Mouse (Mus musculus): ENCODE measurements around the gene Grifin. TPM values are rescaled to one million over a fixed set of nuclear protein-coding genes. Genes with fewer than 3 reads are reported as not detected.

Gene Grifin
- 0.23 and 0.39 TPM in 2 replicates for polyA plus RNA-seq (2015; fragmentation: Nextera tagmentation; extraction: Ambion mirVana)

DNA sequence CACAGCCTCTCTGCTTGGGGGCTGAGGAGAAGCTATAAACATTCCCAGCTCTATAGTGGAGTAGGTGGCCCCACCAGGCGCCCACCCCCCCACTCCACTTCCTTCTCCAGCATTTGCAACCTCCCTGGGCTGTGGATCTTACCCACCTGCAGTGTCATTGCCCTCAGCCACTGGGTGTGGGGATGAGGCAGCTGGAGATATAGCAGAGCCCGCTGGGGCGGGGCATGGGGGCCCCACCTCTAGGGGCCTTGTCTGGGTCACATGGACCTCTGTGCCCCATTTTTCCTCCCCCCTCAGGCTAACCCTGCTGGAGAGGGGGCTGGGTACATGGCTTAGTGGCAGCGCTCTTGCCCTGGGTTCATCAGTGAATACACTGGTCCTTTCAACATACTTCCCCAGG, at the start of gene Grifin:
TSS of gene Grifin (minus strand) at position 176 of the 400 bp plus-strand sequence.
- no peak for ATAC-seq (ENCODE audit: insufficient read depth, low FRiP score, low read depth)
- Histone ChIP-seq H3K27me3 (replicated peaks) (no peaks in the 10 kb centered on the region), H3K36me3 (no peaks in the 10 kb centered on the region), H3K9ac (no peak within 1 kb of the TSS), H3K4me1 (peaks cover 43% of the 10 kb centered on the region), H3K9me3 (no peaks in the 10 kb centered on the region), H3K27ac (peak within 1 kb of the TSS; percentile 66; the same call in 1 of the 2 replicates), H3K4me3 (replicated peaks) (no peak within 1 kb of the TSS), H3K4me2 (no peak within 1 kb of the TSS)
- WGBS: 72% methylated on average over 4 of the region's 4 CpGs

DNA sequence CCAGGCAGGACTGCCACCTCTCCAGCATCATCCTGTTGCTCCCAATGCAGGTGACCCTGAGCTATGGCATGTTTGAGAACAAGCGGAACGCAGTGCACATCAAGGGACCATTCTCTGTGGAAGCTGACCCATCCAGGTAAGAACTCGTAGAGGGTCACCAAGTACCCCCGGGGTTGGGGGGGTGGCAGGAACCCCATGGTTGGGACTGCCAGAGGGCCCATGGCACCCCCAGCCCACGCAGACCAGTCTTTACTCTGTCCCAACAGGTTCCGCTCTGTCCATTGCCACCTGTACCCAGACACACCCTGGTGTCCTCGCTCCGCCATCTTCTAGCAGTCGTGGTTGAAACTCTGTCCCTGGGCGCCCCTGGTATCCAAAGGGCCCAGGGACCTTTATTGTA, 49.3 kb upstream of the Grifin start:
- H3K36me3 ChIP-seq: peaks cover 18% of the 10 kb centered on the region
- H3K27me3 ChIP-seq (replicated peaks): no peaks in the 10 kb centered on the region
- no peak for ATAC-seq (ENCODE audit: insufficient read depth, low FRiP score, low read depth)
- no peak overlapping the region for H3K4me3 ChIP-seq (replicated peaks)
- H3K9ac ChIP-seq: no peak overlapping the region
- H3K27ac ChIP-seq: no peak overlapping the region
- H3K4me1 ChIP-seq: peaks cover 47% of the 10 kb centered on the region
- WGBS: 96% methylated on average over 10 of the region's 10 CpGs
- no peak overlapping the region for H3K4me2 ChIP-seq
- no peaks in the 10 kb centered on the region for H3K9me3 ChIP-seq

DNA sequence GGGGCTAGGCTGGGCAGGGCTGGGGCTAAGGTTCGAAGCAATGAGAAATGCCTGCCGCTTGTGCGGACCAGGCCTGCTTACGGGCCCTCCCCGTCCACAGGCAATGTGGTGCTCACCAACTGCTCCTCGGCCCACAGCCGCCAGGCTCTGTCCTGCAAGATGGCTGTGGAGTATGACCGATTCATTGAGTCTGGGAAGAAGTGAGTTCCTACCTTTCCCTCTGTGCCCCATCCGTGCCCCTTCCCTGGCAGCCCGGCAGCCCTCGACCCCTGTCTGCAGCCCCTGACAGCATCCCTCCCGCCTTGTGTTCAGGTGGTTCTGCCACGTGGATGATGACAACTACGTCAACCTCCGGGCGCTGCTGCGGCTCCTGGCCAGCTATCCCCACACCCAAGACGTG, 47.3 kb upstream of the Grifin start:
- peak overlapping the region; percentile 97 for H3K27ac ChIP-seq
- no peak for ATAC-seq (ENCODE audit: insufficient read depth, low FRiP score, low read depth)
- peak overlapping the region; percentile 83 for H3K4me2 ChIP-seq
- no peaks in the 10 kb centered on the region for H3K27me3 ChIP-seq (replicated peaks)
- H3K9ac ChIP-seq: no peak overlapping the region
- peak overlapping the region; percentile 70 for H3K4me3 ChIP-seq (replicated peaks)
- peaks cover 60% of the 10 kb centered on the region for H3K4me1 ChIP-seq
- peaks cover 18% of the 10 kb centered on the region for H3K36me3 ChIP-seq
- H3K9me3 ChIP-seq: no peaks in the 10 kb centered on the region
- 59% methylated on average over 18 of the region's 18 CpGs for WGBS

DNA sequence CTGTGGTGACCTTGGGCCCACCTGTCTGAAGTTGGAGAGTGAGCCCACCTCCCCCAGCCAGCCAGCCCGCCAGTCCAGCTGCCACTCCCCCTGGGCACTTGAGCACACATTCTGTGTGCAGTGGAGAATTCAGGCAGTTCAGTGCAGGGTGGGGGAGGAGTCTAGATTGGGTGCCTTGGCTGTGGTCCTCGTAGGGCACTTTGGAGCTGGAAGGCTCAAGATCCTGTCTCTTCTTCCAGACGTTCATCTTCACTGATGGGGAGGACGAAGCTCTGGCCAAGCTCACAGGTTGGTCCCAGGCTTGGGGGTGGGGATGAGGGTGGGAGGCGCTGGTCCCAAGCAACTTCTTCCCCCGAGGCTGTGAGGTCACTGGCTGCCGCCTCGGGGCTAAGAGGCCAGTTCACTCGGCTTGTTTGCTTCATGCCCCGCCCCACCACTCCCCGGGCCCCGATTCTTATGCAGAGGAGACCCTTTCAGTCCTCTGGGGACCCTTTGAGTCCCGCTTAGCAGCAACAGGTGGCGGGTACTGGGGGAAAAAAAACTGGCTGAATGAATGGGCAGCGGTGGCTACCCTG, 46.8 kb upstream of the Grifin start:
- Histone ChIP-seq H3K9me3 (no peaks in the 10 kb centered on the region), H3K4me1 (peaks cover 63% of the 10 kb centered on the region), H3K9ac (no peak overlapping the region), H3K4me2 (peak overlapping the region; percentile 83), H3K27me3 (replicated peaks) (no peaks in the 10 kb centered on the region), H3K27ac (peak overlapping the region; percentile 97), H3K4me3 (replicated peaks) (peak overlapping the region; percentile 70), H3K36me3 (peaks cover 18% of the 10 kb centered on the region)
- 32% methylated on average over 15 of the region's 15 CpGs for WGBS
- no peak; the same call in 1 of the 2 replicates for ATAC-seq (ENCODE audit: insufficient read depth, low FRiP score, low read depth)

DNA sequence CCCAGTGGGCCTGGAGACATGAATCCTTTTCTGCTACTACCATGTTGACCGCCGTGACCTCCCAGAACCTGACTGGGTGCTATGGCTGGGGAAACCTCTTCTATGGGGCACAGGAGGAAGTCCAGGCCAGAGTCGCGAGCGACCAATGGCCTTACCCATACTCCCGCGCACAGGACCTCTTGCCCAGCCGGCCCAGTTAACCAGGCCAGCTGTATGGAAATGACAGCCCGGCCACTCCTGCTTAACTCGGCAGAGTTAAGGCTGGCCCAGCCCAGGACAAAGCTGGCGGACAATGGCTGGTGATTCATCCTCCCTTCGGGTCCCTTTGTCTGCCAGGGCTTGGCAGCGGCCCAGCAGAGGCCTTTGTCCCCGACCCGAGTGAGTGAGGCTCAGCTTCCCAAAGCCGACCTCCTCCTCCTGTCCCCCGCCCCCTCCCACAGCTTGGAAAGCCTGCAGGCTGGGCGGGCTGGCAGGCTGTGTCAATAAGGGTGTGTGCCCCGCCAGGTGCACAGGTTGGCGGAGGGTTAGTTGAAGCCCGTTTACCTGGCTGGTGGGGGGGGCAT, 46.2 kb upstream of the Grifin start:
- H3K4me1 ChIP-seq: peaks cover 69% of the 10 kb centered on the region
- H3K27me3 ChIP-seq (replicated peaks): peaks cover 6% of the 10 kb centered on the region
- H3K9me3 ChIP-seq: no peaks in the 10 kb centered on the region
- WGBS: 13% methylated on average over 21 of the region's 21 CpGs
- H3K27ac ChIP-seq: peak overlapping the region; percentile 97
- peaks cover 18% of the 10 kb centered on the region for H3K36me3 ChIP-seq
- H3K4me3 ChIP-seq (replicated peaks): peak overlapping the region; percentile 70
- H3K9ac ChIP-seq: peak overlapping the region; percentile 14; the same call in 1 of the 2 replicates
- H3K4me2 ChIP-seq: peak overlapping the region; percentile 83
- peak; percentile 75 for ATAC-seq (ENCODE audit: insufficient read depth, low FRiP score, low read depth)

DNA sequence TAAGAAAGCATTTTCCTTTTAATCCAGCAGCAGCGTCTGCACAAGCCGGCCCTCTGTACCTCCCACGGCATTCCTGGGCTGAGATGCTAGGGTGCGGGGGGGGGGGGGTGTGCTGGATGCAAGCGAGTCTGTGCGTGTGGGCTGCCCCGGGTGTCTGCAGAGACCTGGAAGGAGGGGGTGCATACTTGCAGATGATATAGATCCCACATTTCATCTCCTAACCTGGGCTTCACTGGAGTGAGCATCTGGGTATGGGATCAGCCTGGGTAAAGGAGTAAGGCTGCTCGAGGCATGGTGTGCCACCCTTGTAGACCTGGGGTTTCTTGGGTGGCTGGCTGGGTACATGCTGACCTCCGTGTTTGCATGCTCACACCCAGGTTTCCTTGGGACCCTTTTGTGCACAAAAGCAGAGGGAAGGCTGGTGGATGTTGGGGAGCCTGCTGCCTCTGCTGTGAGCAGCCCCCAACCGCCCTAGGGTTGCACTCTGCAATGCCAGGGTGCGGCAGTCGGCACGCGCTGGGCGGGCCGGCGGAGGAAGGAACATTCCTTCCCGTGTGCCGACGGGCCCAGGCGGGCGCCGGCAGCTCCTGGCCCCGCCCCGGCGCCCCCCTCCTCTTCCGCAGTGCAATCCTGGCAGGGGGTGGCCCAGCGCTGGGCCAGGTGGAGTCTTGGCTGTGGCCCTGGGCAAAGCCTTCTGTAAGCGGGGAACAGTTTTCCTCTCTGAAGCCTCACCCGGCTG, 45.6 kb upstream of the Grifin start:
- H3K4me3 ChIP-seq (replicated peaks): peak overlapping the region; percentile 70
- H3K9me3 ChIP-seq: no peaks in the 10 kb centered on the region
- peaks cover 6% of the 10 kb centered on the region for H3K27me3 ChIP-seq (replicated peaks)
- peak overlapping the region; percentile 97 for H3K27ac ChIP-seq
- WGBS: 4% methylated on average over 30 of the region's 30 CpGs
- peak; percentile 19 for ATAC-seq (ENCODE audit: insufficient read depth, low FRiP score, low read depth)
- peaks cover 18% of the 10 kb centered on the region for H3K36me3 ChIP-seq
- H3K4me2 ChIP-seq: peak overlapping the region; percentile 83
- peaks cover 73% of the 10 kb centered on the region for H3K4me1 ChIP-seq
- H3K9ac ChIP-seq: peak overlapping the region; percentile 14; the same call in 1 of the 2 replicates

DNA sequence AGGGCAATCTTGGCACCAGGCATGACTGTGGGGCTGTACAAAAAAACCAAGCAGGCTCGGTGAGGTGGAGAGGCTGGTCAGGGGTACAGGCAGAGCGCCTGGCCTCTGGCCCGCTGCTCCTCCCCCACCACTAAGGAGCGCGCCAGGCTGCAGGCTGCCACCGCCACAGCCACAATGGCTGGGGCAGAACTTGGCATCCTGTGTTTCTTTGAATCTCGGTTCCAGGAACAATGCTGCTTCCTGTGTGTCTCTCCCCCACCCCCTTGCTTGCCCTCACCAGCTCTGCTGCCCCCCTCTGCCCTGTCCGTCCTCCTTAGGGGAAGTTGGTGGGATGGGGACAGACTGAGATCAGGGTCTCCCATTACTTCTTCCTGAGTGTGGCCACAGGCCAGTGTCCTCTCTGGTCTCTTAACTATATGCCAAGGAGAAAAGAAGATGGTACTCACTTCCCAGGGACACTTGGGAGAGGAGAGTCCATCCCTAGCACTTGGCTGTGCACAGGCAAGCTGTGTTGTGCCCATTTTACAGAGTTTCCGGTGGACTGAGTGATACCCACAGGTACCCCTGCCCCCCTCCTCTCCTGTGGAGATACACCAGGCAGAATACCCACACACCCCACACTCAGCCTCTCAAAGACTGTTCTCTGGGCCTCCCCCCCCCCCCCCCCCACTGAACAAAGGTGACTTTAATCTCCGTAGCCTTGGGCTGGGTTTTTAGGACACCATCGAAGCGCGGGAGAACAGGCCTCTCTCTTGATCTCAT, 44.8 kb upstream of the Grifin start:
- 22% methylated on average over 13 of the region's 13 CpGs for WGBS
- Histone ChIP-seq H3K4me2 (peak overlapping the region; percentile 83), H3K36me3 (peaks cover 18% of the 10 kb centered on the region), H3K27ac (peak overlapping the region; percentile 97), H3K4me3 (replicated peaks) (peak overlapping the region; percentile 70), H3K27me3 (replicated peaks) (peaks cover 12% of the 10 kb centered on the region), H3K9ac (peak overlapping the region; percentile 27; the same call in 1 of the 2 replicates), H3K4me1 (peaks cover 72% of the 10 kb centered on the region), H3K9me3 (no peaks in the 10 kb centered on the region)
- no peak for ATAC-seq (ENCODE audit: insufficient read depth, low FRiP score, low read depth)

DNA sequence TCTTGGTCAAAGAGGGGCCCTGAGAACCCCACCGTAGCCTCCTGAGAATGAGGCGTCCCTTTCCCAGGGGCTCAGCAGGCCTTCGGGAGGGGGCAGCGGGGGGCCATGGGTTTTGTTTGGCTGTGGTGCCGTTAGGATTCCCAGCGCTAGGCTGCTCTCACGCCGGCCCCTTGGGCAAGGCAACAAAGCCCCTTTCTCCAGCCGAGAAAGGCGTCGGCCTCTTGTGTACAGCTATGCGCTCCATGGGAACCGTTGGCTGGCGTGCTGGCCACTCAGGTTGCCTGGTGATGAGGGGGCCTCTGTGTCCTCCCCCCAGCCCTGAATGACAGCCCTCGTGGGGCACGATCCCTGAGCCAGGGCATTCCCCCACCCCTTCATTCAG, 43.8 kb upstream of the Grifin start:
- Histone ChIP-seq H3K27ac (peak overlapping the region; percentile 97), H3K9ac (peak overlapping the region; percentile 51; the same call in 1 of the 2 replicates), H3K4me2 (peak overlapping the region; percentile 83), H3K4me1 (peaks cover 69% of the 10 kb centered on the region), H3K9me3 (no peaks in the 10 kb centered on the region), H3K36me3 (peaks cover 8% of the 10 kb centered on the region), H3K27me3 (replicated peaks) (peaks cover 12% of the 10 kb centered on the region), H3K4me3 (replicated peaks) (peak overlapping the region; percentile 70)
- 7% methylated on average over 16 of the region's 16 CpGs for WGBS
- no peak for ATAC-seq (ENCODE audit: insufficient read depth, low FRiP score, low read depth)

DNA sequence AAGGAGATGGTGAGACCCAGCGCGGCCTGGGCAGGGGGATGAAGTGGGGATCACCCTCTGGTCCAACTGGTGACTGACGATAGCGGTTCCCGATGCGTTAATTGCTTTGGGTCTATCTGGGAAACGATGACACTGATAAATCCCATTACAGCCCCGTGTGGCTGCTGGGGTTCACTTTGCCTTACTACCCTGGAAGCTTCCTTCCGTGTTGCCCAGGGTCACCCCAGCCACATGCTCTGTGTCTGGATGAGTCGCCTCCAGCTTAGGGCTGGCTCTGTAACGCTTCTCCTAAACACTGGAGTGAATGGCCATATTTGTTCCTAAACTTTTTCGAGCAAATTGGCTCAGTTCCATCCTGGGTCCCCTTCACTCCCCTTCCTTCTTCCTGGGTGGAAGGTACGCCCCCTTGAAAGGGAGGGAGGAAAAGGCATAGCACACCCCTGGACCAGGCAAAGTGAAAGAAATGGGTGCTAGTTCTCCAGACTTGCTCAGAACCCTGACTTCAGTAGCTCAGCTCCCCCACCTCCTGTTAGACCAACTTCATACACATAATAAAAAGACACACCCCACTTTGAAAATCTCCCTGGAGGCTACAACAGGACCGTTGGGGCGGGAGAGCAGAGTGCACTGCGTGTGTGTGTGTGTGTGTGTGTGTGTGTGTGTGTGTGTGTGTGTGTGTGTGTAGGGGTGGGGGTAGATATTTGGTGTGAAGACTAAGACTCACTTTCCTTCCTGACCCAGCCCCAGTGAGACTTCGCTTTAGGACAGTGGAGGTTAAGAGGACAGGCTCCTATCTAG, 43.2 kb upstream of the Grifin start:
- Histone ChIP-seq H3K36me3 (0 out of 2 replicates have a peak, but pooled peaks cover 4% of the 10 kb centered on the region), H3K9ac (peak overlapping the region; percentile 62), H3K27me3 (replicated peaks) (peaks cover 12% of the 10 kb centered on the region), H3K4me2 (peak overlapping the region; percentile 83), H3K4me1 (peaks cover 67% of the 10 kb centered on the region), H3K27ac (peak overlapping the region; percentile 97), H3K4me3 (replicated peaks) (peak overlapping the region; percentile 70), H3K9me3 (no peaks in the 10 kb centered on the region)
- WGBS: 2% methylated on average over 16 of the region's 17 CpGs
- ATAC-seq (ENCODE audit: insufficient read depth, low FRiP score, low read depth): no peak

DNA sequence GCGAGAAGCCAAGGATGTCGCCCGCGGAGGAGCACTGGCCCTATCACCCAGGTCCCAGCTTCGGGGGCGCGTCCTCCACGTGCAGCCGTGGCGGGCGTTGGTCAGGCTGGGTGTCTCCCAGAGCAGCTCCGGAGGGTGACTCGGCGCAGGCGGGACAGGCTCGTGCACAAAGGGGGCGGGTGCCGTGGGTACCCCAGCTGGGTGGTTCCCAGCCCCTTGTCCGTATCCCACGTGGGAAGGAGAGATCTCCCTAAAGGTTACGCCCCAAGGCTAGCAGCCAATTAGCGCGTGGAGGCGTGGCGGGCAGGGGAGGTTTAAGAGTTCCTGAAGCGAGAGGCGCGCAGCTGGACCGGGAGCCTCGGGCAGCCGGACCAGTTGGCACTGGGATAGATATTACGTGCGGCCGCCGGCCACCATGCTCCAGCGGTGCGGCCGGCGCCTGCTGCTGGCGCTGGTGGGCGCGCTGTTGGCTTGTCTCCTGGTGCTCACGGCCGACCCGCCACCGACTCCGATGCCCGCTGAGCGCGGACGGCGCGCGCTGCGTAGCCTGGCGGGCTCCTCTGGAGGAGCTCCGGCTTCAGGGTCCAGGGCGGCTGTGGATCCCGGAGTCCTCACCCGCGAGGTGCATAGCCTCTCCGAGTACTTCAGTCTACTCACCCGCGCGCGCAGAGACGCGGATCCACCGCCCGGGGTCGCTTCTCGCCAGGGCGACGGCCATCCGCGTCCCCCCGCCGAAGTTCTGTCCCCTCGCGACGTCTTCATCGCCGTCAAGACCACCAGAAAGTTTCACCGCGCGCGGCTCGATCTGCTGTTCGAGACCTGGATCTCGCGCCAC, 42.3 kb upstream of the Grifin start, which contains the start of gene Lfng:
TSS of gene Lfng (plus strand) at position 320 of the 835 bp plus-strand sequence.
- Histone ChIP-seq H3K4me1 (peaks cover 59% of the 10 kb centered on the region), H3K4me2 (peak within 1 kb of the TSS; percentile 83), H3K4me3 (replicated peaks) (peak within 1 kb of the TSS; percentile 70), H3K9me3 (no peaks in the 10 kb centered on the region), H3K27me3 (replicated peaks) (peaks cover 12% of the 10 kb centered on the region), H3K36me3 (no peaks in the 10 kb centered on the region), H3K9ac (peak within 1 kb of the TSS; percentile 62), H3K27ac (peak within 1 kb of the TSS; percentile 97)
- under 1% methylated on average over 91 of the region's 91 CpGs for WGBS
- ATAC-seq (ENCODE audit: insufficient read depth, low FRiP score, low read depth): peak; percentile 71

Data from stomach, embryonic 15.5 days (tissue).